Mouse (Mus musculus): ENCODE data around the gene Anxa6.

GRCm38 (mm10) chr11:54972049-54972723 lies 61.1 kb downstream of the Anxa6 start:
- TF ChIP-seq CTCF (IDR thresholded peaks at IDR 0.05; ENCODE audit: control insufficient read depth, insufficient read depth, insufficient read length) (no peak), MAX (IDR thresholded peaks at IDR 0.05) (no peak), USF1 (IDR thresholded peaks at IDR 0.05; ENCODE audit: low read depth) (no peak), CEBPB (IDR thresholded peaks at IDR 0.05; ENCODE audit: low read depth) (peak; percentile 51), MYOD1 (IDR thresholded peaks at IDR 0.05; ENCODE audit: control insufficient read depth, insufficient read length, low read depth) (no peak)
